Mouse (Mus musculus) embryo, embryonic 11 days (tissue): ENCODE data around the gene Tap1.
"Not testable (repeated sequence)": the region's sequence is repeated elsewhere in the genome, so short reads cannot be mapped to it uniquely, and the experiment has no call there.

Experiments
- DNase-seq: peaks from one replicate; pipeline ENCODE4 v3.0.0-alpha.2; 2015

Tap1 gene

GRCm38 (mm10) chr17:34205021-34205745 lies 17.8 kb downstream of the Tap1 start:
- no peak for DNase-seq

- peak; percentile 48 for DNase-seq
Measured at GRCm38 (mm10) chr17:34205746-34206176, 18.4 kb downstream of the Tap1 start.

GRCm38 (mm10) chr17:34206731-34207130 lies 19.4 kb downstream of the Tap1 start:
- no peak for DNase-seq

- no peak for DNase-seq
Measured at GRCm38 (mm10) chr17:34207456-34207855, 20.1 kb downstream of the Tap1 start.

GRCm38 (mm10) chr17:34207866-34208265 lies 20.5 kb downstream of the Tap1 start:
- no peak for DNase-seq

- no peak for DNase-seq
Measured at GRCm38 (mm10) chr17:34208421-34208820, 21.1 kb downstream of the Tap1 start.

- no peak for DNase-seq
Measured at GRCm38 (mm10) chr17:34209680-34210079, 22.3 kb downstream of the Tap1 start.

- no peak for DNase-seq
Measured at GRCm38 (mm10) chr17:34210599-34210998, 23.2 kb downstream of the Tap1 start.

- DNase-seq: no peak
Measured at GRCm38 (mm10) chr17:34211746-34212365, 24.5 kb downstream of the Tap1 start.

GRCm38 (mm10) chr17:34213936-34214335 lies 26.6 kb downstream of the Tap1 start:
- no peak for DNase-seq

GRCm38 (mm10) chr17:34215176-34215575 lies 27.8 kb downstream of the Tap1 start:
- DNase-seq: no peak

- DNase-seq: no peak
Measured at GRCm38 (mm10) chr17:34217216-34217928, 30.0 kb downstream of the Tap1 start.

- no peak for DNase-seq
Measured at GRCm38 (mm10) chr17:34217986-34218385, 30.6 kb downstream of the Tap1 start.

- no peak for DNase-seq
Measured at GRCm38 (mm10) chr17:34218675-34219074, 31.3 kb downstream of the Tap1 start.

GRCm38 (mm10) chr17:34219096-34219495 lies 31.7 kb downstream of the Tap1 start:
- DNase-seq: not testable (repeated sequence)

GRCm38 (mm10) chr17:34219801-34220200 lies 32.4 kb downstream of the Tap1 start:
- not testable (repeated sequence) for DNase-seq

GRCm38 (mm10) chr17:34220401-34220800 lies 33.0 kb downstream of the Tap1 start:
- DNase-seq: not testable (repeated sequence)

GRCm38 (mm10) chr17:34224816-34225215 lies 37.5 kb downstream of the Tap1 start:
- no peak for DNase-seq

- DNase-seq: no peak
Measured at GRCm38 (mm10) chr17:34225426-34225825, 38.1 kb downstream of the Tap1 start.

- DNase-seq: not testable (repeated sequence)
Measured at GRCm38 (mm10) chr17:34225911-34226310, 38.6 kb downstream of the Tap1 start.

GRCm38 (mm10) chr17:34230971-34231370 lies 43.6 kb downstream of the Tap1 start:
- DNase-seq: not testable (repeated sequence)

GRCm38 (mm10) chr17:34232021-34232420 lies 44.7 kb downstream of the Tap1 start:
- DNase-seq: not testable (repeated sequence)

- peak; percentile 53 for DNase-seq
Measured at GRCm38 (mm10) chr17:34234926-34235325, 47.6 kb downstream of the Tap1 start.

GRCm38 (mm10) chr17:34236691-34237090 lies 49.3 kb downstream of the Tap1 start:
- no peak for DNase-seq
